In genomic region chr6:72326274-72326673, GRCm38 (mm10) we compare ENCODE assay signal across 8 mouse cellular contexts. TPM values are rescaled to one million over a fixed set of nuclear protein-coding genes. Genes with fewer than 3 reads are reported as not detected.
DNase-seq lines count a peak whose midpoint lies in the region.

No protein-coding gene starts in this region.

- peak; percentile 30 for DNase-seq in heart, postnatal 4 days
- DNase-seq in heart, adult 9 months (ENCODE audit: low spot score in 2 of 2): no peak
- DNase-seq in B cell, adult 2 months: peak; percentile 41 to 55
- DNase-seq in T-cell, adult 2 months (ENCODE audit: low spot score): peak; percentile 28
- peak; percentile 60 to 82 for DNase-seq in kidney, adult 8-10 months
- DNase-seq in lung, postnatal 14 days: peak; percentile 65
- peak; percentile 49 for DNase-seq in thymus, postnatal 4 days
- DNase-seq in gastrocnemius, postnatal 10 days: no peak

RNA-seq across cellular contexts. Expression of gene Usp39, which starts 18.7 kb away (rescaled TPM):
- total RNA-seq in heart, postnatal 4 days (2021): 10 to 100 TPM; 28.1 to 29.1 TPM
- total RNA-seq in gastrocnemius, postnatal 10 days (2021): 10 to 100 TPM; 17.2 to 18.4 TPM

RNA-seq across cellular contexts. Expression of gene 0610030E20Rik, which starts 20.8 kb away (rescaled TPM):
- 10 to 100 TPM; 12.7 to 13.0 TPM for total RNA-seq in heart, postnatal 4 days (2021)
- 10 to 100 TPM; 12.5 to 15.6 TPM for total RNA-seq in gastrocnemius, postnatal 10 days (2021)

RNA-seq across cellular contexts. Expression of gene Sftpb, which starts 21.9 kb away (rescaled TPM):
- total RNA-seq in heart, postnatal 4 days (2021): not detected
- total RNA-seq in gastrocnemius, postnatal 10 days (2021): not detected

RNA-seq across cellular contexts. Expression of gene Tmem150a, which starts 29.0 kb away (rescaled TPM):
- 10 to 100 TPM in 1 of 2 experiments, 1 to 10 TPM in 1; 9.8 to 12.3 TPM for total RNA-seq in heart, postnatal 4 days (2021)
- total RNA-seq in gastrocnemius, postnatal 10 days (2021): 10 to 100 TPM in 1 of 2 experiments, 1 to 10 TPM in 1; 8.0 to 14.0 TPM

RNA-seq across cellular contexts. Expression of gene Rnf181, which starts 40.5 kb away (rescaled TPM):
- total RNA-seq in heart, postnatal 4 days (2021): 10 to 100 TPM; 41.1 to 42.4 TPM
- total RNA-seq in gastrocnemius, postnatal 10 days (2021): 10 to 100 TPM; 35.9 to 36.6 TPM

Comparison
In these comparisons a context has a peak if more than half of its experiments do, and no peak if none do; other contexts are left out.
1. DNase-seq: peak in heart, postnatal 4 days (single experiment), B cell, adult 2 months (2 of 2), T-cell, adult 2 months (single experiment), kidney, adult 8-10 months (2 of 2), lung, postnatal 14 days (single experiment) and thymus, postnatal 4 days (single experiment); none in heart, adult 9 months (0 of 2) and gastrocnemius, postnatal 10 days (single experiment).